Mouse (Mus musculus) inflammation-experienced regulatory T-cells, adult 6 months (primary cell): ENCODE results near the gene Cenpv. TPM values are rescaled to one million over a fixed set of nuclear protein-coding genes. Genes with fewer than 3 reads are reported as not detected.

ENCODE experiments used
- ATAC-seq: one replicate; pipeline ENCODE4 v1.8.0; 2017
- polyA plus RNA-seq, 3 experiments: library from polyadenylated mRNA; unstranded; fragments of 100-300 nt; shearing (Covaris generic); gene quantifications; one replicate each; pipeline ENCODE4 v1.2.1; 2017

Gene Cenpv
- 1 to 10 TPM in 1 of 3 experiments, under 1 TPM in 1, not detected in 1; 0.40 to 2.0 TPM for polyA plus RNA-seq

GRCm38 (mm10) chr11:62539089-62539890 is at the start of gene Cenpv:
Cenpv (minus strand) TSS chr11:62539261.
- peak; percentile 54 for ATAC-seq

GRCm38 (mm10) chr11:62587034-62587433 is 48.0 kb upstream of the Cenpv start:
- ATAC-seq: no peak

- ATAC-seq: no peak
Measured at GRCm38 (mm10) chr11:62584671-62585206, 45.7 kb upstream of the Cenpv start.

- ATAC-seq: no peak
Measured at GRCm38 (mm10) chr11:62583031-62583430, 44.0 kb upstream of the Cenpv start.

- peak; percentile 76 for ATAC-seq
Measured at GRCm38 (mm10) chr11:62576530-62577152, 37.6 kb upstream of the Cenpv start.

GRCm38 (mm10) chr11:62575659-62576438 is 36.8 kb upstream of the Cenpv start:
- no peak for ATAC-seq

- no peak for ATAC-seq
Measured at GRCm38 (mm10) chr11:62575297-62575658, 36.2 kb upstream of the Cenpv start.

- no peak for ATAC-seq
Measured at GRCm38 (mm10) chr11:62574703-62575085, 35.6 kb upstream of the Cenpv start.

GRCm38 (mm10) chr11:62573959-62574702 is 35.1 kb upstream of the Cenpv start, which contains the start of gene Trpv2:
Trpv2 (plus strand) TSS chr11:62574486.
- peak; percentile 76 for ATAC-seq

GRCm38 (mm10) chr11:62568300-62568699 is 29.2 kb upstream of the Cenpv start:
- ATAC-seq: no peak

- ATAC-seq: no peak
Measured at GRCm38 (mm10) chr11:62566211-62566610, 27.1 kb upstream of the Cenpv start.

GRCm38 (mm10) chr11:62565747-62566146 is 26.7 kb upstream of the Cenpv start:
- ATAC-seq: no peak

- no peak for ATAC-seq
Measured at GRCm38 (mm10) chr11:62563590-62563989, 24.5 kb upstream of the Cenpv start.

- no peak for ATAC-seq
Measured at GRCm38 (mm10) chr11:62560463-62561016, 21.5 kb upstream of the Cenpv start.

GRCm38 (mm10) chr11:62558961-62559646 is 20.0 kb upstream of the Cenpv start:
- no peak for ATAC-seq

GRCm38 (mm10) chr11:62558152-62558551 is 19.1 kb upstream of the Cenpv start:
- ATAC-seq: no peak

- no peak for ATAC-seq
Measured at GRCm38 (mm10) chr11:62557205-62557604, 18.1 kb upstream of the Cenpv start.

- ATAC-seq: no peak
Measured at GRCm38 (mm10) chr11:62555896-62556412, 16.9 kb upstream of the Cenpv start.

GRCm38 (mm10) chr11:62554934-62555517 is 16.0 kb upstream of the Cenpv start:
- ATAC-seq: no peak

GRCm38 (mm10) chr11:62554163-62554855 is 15.2 kb upstream of the Cenpv start:
- no peak for ATAC-seq
